Mouse (Mus musculus) heart, embryonic 11.5 days (tissue): ENCODE data around the gene Col4a5. TPM values are rescaled to one million over a fixed set of nuclear protein-coding genes. Genes with fewer than 3 reads are reported as not detected.

Experiments
- polyA plus RNA-seq: library from polyadenylated mRNA; unstranded; fragments of >200 nt; fragmentation: Nextera tagmentation; extraction: Ambion mirVana; gene quantifications from 2 replicates; pipeline ENCODE4 v1.2.1, GENCODE M21; 2014

Col4a5 gene
- polyA plus RNA-seq, 1 experiment from 2014 or later: 36.1 TPM

Other genes starting within 250 kb of the Col4a5 start
- gene Col4a6, start 1.3 kb upstream of the Col4a5 start, polyA plus RNA-seq: 5.6 and 7.5 TPM in 2 replicates
- gene Irs4, start 249.9 kb downstream of the Col4a5 start, polyA plus RNA-seq: 0.37 and 0.42 TPM in 2 replicates